Mouse (Mus musculus) lung, postnatal 4 days (tissue): Measurements from ENCODE around the gene Alg11.

Source experiments
- DNase-seq, 2 experiments: peaks; one replicate each; pipeline ENCODE4 v3.0.0; 2021

Gene Alg11

GRCm38 (mm10) chr8:22079313-22080007 lies 18.9 kb downstream of the Alg11 start:
- DNase-seq = no peak

- no peak for DNase-seq
Measured at GRCm38 (mm10) chr8:22089226-22089625, 28.7 kb downstream of the Alg11 start.

GRCm38 (mm10) chr8:22091568-22091967 lies 31.0 kb downstream of the Alg11 start:
- no peak for DNase-seq

GRCm38 (mm10) chr8:22107020-22107419 lies 46.5 kb downstream of the Alg11 start:
- no peak for DNase-seq
